Mouse (Mus musculus) thymus, postnatal 36 days (tissue): Measurements from ENCODE around the gene Nyx.

Source experiments
- DNase-seq, 2 experiments: peaks; one replicate each; pipeline ENCODE4 v3.0.0; 2022; ENCODE audit warnings: mixed read lengths in 2 of 2

Nyx gene

DNA sequence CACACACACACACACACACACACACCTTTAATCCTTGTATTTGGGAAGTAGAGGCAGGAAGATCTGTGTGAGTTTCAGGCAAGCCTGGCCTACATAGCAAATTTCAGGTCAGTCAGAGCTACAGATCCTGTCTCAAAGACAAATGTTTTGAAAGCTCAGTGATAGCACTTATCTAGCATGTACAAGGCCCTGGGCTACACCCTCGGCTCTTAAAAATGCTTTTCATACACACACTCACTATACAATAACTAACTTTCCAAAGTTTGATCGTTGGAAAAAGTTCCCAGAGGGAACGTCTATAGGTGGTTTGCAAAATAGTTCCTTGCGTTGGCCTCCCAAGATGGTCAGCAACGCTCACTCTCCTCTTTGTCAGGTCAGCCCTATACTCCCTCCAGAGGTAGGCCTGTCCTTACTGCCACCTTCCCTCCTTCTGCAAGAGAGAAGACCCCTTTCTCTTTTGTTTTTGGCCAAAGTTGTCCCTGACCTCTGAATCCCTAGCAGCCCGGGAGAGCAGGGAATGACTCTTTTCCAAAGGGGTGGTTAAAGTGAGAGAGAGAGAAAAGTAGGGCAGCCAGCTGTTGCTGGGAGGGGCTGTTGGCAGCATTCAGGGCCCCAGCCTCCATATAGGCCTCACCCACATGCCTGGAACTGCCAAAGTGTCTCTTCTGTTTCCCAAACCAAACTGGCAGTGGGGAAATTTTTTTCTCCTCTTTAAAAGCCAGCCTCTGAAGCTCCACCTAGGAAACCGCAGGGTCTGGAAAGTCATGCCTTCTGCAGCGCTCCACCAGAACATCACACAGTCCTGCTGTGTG lies 29.2 kb downstream of the Nyx start:
- DNase-seq, result no peak

DNA sequence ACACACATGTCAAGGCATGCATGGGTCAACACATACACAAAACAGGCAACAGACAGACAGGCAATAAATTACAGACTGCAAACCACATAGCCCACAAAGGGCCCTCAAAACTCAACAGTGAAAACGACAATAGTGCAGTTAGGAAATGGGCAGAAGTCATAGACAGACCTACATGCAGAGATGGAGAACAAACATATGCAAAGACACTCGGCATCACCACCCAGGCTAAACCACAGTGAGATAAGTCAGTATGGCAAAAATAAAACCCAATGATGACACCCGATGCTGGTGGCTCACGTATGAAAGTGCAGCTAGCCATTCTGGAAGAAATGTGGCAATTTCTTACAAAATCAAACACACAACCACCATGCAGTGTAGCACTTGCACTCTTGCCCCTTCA lies 34.4 kb downstream of the Nyx start:
- DNase-seq, result no peak

DNA sequence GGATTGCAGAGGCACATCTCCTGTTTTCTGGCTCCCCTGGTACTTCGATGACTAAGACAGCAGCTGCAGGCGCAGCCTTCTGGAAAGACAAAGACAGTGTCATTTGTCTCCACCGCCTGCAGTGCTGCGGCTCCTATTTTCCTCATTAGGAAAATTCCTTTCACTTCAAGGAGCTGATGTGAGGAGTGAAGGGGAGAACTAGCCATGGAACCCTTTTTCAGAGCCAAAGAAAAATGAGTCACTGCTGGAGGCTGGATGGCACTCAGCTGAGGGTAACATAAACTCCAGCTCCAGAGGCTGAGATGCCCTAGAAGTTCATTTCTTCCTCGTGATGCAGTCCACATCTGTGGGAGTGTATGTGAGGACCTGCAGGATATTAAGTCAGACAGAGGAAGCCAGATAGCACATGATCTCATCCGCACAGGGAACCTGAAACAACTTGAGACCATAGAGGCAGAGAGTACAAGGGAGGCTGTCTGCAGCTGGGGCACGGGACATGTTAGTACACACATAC lies 37.0 kb downstream of the Nyx start:
- DNase-seq, result no peak

DNA sequence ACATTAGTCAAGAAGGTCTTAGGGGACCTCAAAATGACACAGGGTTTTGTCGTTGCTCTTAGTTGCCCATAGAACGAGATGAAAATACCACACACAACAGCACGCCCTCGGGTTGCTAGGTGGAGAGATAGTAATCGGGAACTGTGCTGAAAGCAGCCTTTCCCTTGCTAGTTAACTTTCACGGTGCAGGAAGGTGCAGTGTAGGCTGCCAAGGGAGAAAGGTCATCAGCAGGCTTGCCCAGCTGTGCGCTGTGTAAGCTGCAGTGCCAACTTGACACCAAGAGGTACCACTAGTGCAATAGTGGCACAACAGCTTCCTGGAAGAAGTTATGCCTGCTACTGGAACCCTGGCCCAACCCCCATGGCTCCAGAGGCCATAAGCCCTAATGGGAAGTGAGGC lies 38.5 kb downstream of the Nyx start:
- DNase-seq, result no peak

DNA sequence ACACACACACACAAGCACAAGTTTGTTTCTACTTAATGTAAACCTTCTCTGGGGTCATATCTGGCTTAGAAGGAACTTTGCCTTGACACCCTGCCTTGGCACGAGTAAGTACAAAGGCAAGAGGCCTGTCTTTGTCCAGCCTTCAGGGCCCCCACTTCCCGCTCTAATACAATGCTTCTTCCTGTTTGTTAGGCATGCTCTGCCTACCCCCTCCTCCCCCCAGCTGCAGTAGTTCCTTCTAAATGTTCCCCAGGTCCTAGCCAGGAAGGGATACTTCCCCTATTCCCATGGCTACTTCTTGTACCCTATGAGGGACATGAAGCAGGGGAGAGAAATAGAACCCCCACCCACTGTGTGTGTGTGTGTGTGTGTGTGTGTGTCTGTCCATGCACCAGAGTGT lies 40.5 kb downstream of the Nyx start:
- no peak for DNase-seq

DNA sequence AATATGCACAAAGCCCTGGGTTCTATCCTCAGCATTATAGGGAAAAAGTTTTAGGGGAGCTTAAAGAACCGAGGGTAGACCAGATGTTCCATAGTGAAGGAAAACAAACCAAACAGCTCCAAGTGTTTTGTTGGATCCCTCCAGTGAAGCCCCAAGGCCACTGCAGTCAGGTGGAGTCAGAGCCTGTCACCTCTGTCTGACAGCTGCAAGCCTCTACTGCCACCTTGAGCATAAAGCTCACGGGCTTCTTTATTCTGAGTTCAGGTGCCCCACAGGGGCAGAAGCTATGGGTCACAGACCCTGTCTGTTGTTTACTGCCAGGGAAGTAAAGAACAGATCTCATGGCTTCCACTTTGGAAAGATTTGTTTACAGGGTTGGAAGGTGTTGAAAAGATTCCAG lies 47.2 kb downstream of the Nyx start:
- DNase-seq, result peak; percentile 30 to 47

DNA sequence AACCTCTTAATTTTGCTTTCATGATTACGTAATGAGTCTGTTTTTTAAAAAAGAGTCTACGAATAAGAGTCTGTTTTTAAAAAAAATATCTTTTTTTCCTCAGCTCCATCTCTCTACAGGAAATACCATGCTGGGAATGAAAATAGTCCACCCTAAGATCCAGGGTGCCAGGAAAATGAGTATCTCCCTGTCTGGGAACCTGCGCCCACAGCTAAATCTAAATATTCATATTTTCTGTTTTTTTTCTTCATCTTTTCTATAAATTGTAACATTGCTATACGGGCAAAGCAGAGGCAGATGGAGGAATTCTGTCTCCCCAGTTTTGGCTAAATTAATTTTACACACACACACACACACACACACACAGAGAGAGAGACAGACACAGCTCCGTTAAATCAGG lies 48.0 kb downstream of the Nyx start:
- no peak for DNase-seq

DNA sequence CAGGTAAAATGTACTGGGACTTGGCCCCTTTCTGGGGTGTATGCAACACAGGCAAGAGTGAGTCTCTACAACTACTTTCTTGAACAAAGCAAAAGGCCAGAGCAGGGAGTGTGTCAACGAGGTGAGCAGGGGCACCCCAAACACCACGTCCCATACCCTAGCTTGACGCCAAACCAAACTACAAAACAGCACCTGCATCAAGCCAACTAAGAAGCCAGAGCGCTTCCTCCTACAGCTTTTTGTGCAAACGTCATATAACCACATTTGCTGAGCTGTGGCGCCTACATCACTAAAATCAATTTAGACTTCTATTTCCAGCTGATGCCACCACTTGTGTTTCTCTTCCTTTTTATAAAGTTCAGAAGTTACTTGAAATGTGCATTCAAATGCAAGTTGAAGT lies 50.5 kb downstream of the Nyx start:
- DNase-seq, result peak; percentile 29 to 42

DNA sequence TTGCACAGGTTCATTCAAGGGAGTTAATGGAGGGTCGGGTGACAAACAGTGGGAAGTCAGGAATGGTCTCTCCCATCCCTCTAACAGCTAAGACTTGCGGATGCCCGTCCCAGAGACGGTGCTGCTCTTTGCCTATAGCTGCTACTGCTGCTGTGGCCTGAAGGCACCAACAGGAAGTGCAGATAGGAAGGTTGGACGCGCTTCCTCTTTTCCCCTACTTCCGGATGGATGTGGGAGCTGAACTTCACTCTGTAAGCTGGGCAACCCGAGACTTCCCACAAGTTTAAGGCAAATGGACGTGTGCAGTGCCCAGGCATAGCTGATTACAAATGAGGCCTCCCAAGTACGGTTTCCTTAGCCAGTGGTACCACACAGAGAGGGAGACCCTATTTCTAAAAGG lies 52.1 kb downstream of the Nyx start:
- no peak for DNase-seq

DNA sequence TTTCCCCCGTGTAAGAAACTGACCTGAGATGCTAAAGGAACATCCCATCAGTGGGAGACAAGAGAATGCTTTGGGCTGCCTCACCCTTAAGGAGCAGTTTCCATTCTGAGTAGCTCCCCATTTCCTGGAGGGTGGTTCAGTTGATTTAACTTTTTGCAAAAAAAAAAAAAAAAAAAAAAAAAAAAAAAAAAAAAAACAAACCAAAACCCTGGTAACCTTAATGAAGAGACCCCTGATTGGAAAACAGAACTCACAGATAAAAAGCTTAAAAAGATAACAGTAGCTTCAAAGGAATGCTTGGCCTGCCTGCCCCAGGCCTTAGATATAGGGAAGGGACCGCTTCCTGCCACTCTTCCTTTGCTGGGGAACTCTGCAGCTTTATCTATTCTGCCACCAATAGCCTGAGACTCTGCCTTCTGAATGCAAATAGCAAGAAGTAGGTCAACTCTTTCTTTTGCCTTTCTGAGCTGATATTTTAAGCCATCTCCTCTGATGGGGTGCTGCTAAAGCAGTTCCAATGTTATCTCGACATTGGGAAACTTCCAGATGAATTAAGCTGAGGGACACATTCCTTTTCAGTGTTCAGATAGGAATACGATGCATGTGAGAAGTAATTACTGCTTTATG lies 53.0 kb downstream of the Nyx start:
- no peak for DNase-seq

DNA sequence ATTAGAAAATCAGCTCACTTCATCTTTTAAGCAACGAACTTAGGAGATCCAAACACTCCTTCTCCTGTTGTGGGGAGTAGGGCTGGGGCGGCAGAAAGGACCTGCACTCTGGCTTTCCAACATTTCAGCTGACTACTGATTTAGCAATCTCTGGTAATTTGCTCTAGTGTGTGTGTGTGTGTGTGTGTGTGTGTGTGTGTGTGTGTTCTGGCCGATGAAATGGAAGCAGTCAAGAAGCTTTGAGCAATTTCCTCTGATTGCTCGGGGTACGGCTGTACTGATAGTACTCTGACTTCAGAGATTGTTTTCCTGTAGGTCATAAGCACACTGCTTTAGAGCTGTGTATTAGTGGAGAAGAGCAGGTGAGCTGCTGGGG lies 53.5 kb downstream of the Nyx start:
- no peak for DNase-seq

DNA sequence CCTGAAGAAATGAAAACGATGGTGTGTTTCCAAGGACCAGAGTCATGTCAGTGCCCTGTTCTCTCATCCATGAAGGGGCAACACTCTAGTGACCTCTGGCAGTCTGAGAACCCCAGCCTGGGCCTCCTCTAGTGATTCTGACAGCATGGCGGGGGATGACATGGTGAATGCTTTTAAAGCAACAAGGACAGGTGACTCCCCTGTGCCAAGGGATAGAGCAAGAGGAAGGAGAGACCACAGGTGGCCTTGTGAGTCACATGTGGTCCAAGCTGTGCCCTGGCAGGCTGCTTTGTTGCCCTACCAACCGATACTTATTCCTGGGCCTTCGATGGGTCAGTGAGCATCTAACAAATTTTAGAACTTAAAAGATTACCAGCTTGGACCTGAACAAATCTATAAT lies 54.7 kb downstream of the Nyx start:
- DNase-seq, result no peak

DNA sequence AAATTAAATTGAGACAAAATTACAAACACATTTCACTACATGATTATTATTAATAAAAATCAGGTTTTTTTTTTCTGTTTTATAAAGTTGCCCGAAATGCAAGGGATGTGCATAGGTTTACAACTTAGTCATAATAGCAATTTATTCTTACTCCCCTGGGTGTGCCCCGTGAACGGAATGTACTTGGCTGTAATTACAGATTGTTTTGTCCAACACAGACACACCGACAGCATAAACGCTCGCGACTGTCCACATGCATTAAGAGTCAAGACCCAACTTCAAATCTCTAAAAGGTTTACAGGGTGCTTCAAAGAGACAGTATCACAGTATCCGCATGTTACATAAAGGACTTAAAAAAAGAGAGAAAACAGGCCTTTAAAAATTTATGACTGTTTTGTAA lies 55.4 kb downstream of the Nyx start:
- no peak for DNase-seq
